Mouse (Mus musculus) G1E-ER4 (cell line): ENCODE results near the gene Arap1. TPM values are rescaled to one million over a fixed set of nuclear protein-coding genes. Genes with fewer than 3 reads are reported as not detected.

Experiments used
- GATA1 ChIP-seq: IDR thresholded peaks from one replicate; pipeline ENCODE4 v1.8.0; 2012; ENCODE audit warnings: low read length, inconsistent platforms
- polyA plus RNA-seq: library from polyadenylated mRNA; stranded (reverse); fragments of >175 nt; gene quantifications from 2 replicates; pipeline ENCODE4 v1.2.3, GENCODE M21; 2012

The Arap1 gene
- polyA plus RNA-seq: 40.2 and 43.1 TPM in 2 replicates

- no peak for TF ChIP-seq GATA1
These were observed at the start of gene Arap1 for GRCm38 (mm10) chr7:101347767-101348270. Arap1 (plus strand) TSS chr7:101348067.

GRCm38 (mm10) chr7:101298375-101298774 lies 49.5 kb upstream of the Arap1 start:
- TF ChIP-seq GATA1: no peak

GRCm38 (mm10) chr7:101301361-101301880 lies 46.4 kb upstream of the Arap1 start:
- TF ChIP-seq GATA1: no peak

- no peak for TF ChIP-seq GATA1
These were observed 45.9 kb upstream of the Arap1 start, which contains the start of gene Atg16l2 for GRCm38 (mm10) chr7:101301881-101302456. Atg16l2 (minus strand) TSS chr7:101302251.

GRCm38 (mm10) chr7:101302691-101303090 lies 45.2 kb upstream of the Arap1 start:
- TF ChIP-seq GATA1: no peak

- TF ChIP-seq GATA1: no peak
These were observed 41.0 kb upstream of the Arap1 start for GRCm38 (mm10) chr7:101306841-101307240.

GRCm38 (mm10) chr7:101309985-101310326 lies 37.9 kb upstream of the Arap1 start:
- no peak for TF ChIP-seq GATA1

- no peak for TF ChIP-seq GATA1
These were observed 37.4 kb upstream of the Arap1 start for GRCm38 (mm10) chr7:101310327-101311028.

- no peak for TF ChIP-seq GATA1
These were observed 36.8 kb upstream of the Arap1 start for GRCm38 (mm10) chr7:101311061-101311460.

- no peak for TF ChIP-seq GATA1
These were observed 34.8 kb upstream of the Arap1 start for GRCm38 (mm10) chr7:101313033-101313432.

GRCm38 (mm10) chr7:101314396-101314795 lies 33.5 kb upstream of the Arap1 start:
- TF ChIP-seq GATA1: no peak

- TF ChIP-seq GATA1: no peak
These were observed 32.2 kb upstream of the Arap1 start for GRCm38 (mm10) chr7:101315699-101316098.

- no peak for TF ChIP-seq GATA1
These were observed 31.3 kb upstream of the Arap1 start for GRCm38 (mm10) chr7:101316591-101317001.

GRCm38 (mm10) chr7:101317014-101317413 lies 30.9 kb upstream of the Arap1 start, which contains the start of gene Stard10:
Stard10 (plus strand) TSS chr7:101317086.
- TF ChIP-seq GATA1: no peak

GRCm38 (mm10) chr7:101318848-101319247 lies 29.0 kb upstream of the Arap1 start:
- TF ChIP-seq GATA1: no peak

GRCm38 (mm10) chr7:101319796-101320195 lies 28.1 kb upstream of the Arap1 start:
- TF ChIP-seq GATA1: no peak
